Mouse (Mus musculus) brain, adult 2 months (tissue): ENCODE results near the gene Gpm6a.

ENCODE experiments used
- DNase-seq: peaks from one replicate; pipeline ENCODE4 v3.0.0; 2011; ENCODE audit warnings: low read depth, low spot score

Gene Gpm6a

GRCm38 (mm10) chr8:55002946-55003345, 48.3 kb downstream of the Gpm6a start:
- DNase-seq = peak; percentile 52

DNA sequence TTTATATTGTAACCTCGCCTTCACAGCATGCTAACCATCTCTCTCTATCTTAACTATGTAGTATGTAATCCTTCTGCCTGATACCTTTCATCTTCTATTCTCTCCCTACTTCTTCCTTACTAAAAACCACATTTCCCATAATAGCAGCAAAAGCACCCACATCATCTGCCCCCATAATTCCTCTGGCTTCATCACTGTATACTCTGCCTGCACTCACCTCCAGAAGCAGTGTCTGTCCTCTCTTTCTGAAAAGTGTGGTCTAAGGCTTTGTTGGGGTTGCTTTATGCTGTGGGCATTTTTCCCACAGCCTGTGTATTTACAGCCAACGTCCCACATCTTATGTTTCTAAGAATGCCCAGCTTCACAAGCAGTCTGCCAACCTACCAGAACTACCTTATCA, 57.6 kb downstream of the Gpm6a start:
- DNase-seq = peak; percentile 59

DNA sequence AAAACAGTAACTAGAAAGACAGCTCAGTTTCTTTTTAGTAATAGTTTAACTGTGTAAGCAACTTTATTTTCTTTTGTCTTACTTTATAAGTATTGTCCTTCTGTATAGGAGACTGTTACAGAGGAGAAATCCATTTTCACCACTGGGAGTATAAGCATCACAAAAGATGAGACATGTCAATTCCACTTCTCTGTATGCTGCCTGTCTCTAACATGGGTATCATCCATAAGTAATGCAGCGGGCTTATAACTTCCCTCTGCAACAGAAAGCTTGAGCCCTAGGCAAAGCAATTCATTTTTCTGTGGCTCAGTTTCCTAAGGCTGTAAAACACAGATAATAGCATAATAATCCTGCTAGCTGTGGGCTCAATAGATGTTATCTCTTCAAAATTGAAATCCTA, 62.4 kb downstream of the Gpm6a start:
- DNase-seq = no peak

DNA sequence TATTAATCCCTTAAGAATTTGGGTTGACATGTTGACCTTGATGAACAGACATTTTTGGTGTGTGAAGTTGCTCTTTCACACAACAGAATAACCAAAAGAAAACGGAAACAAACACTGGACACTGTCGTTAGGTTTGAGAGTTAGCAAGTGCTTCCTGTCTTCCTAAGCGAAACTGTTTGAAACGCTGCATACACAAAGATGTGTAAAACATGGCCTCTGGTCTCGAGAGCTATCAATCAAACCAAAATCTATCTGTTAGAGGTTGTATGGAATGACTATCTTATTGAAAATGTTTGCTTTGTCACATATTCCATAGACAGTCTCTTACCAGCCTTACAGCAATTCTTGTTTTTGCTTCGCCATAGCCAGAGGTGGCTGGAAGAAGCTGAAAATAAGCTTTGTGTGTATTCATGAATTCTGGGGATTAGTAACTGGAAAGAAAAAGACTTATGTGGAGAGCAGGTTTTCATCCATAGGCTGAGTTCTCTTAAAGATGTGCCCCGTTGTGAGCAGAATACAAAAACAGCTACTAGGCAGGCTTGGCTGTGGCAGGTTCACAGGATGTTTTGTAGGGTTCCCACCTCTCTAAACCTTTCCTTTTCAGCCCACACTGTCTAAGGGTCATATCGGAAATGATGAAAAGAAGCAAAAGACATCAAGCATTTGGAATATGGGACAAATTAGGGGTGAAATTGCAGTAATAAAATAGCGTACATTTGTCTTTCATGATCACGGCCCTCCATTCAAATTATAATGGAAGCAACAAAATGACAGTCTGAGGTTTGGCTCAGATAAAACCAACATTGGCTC, 71.4 kb downstream of the Gpm6a start:
- DNase-seq = peak; percentile 50

DNA sequence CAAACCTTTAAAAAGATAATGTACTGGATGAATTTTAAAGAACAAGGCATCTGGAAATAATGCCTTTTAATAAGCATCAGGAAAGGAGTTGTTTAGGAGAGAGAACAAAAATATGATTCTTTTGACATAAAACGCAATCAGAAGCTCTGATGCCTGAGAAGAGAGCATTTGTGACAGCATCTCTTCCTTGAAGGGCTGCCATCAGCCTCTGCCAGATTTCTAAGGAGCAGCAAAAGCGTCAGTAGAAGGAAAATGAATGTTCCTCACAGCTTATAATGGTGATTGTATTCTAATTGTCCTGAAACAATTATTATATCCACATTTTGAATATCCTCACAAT, 72.0 kb downstream of the Gpm6a start:
- peak; percentile 82 for DNase-seq

DNA sequence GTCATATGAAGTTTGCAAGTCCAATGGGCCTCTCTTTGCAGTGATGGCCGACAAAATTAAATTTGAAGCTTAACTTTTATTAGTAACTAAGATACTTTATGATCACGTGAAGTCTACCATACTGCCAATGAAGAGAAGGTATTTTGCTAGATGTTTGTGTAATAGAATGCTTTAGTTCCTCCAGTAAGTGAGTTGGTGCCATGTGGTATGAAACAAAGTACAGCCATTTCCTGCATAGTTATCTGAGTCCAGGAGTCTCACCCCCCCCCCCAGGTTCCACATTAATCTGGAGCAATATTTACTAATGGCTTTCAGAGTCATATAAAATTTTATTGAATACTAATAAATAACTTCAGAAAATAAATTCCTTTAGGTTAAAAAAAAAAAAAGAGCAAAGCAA, 73.7 kb downstream of the Gpm6a start:
- DNase-seq = no peak

DNA sequence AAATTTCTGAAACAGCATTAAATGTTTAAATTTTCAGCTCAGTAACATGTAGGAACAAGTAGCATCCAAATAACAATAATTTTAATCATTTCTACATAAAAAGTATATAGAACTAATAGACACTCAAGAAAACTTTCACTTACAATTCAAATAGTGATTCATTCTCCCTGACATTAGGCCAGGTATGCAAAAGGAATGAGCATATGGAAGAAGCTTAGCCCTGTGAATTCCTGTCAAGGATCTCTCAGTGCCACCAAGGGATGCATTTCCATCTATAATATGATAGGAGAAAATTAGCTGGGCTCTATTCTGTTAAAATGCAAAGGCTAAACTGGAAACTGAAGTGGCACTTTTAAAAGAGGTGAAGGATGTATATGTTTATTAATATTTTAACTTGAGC, 76.5 kb downstream of the Gpm6a start:
- peak; percentile 58 for DNase-seq

GRCm38 (mm10) chr8:55034309-55034708, 79.7 kb downstream of the Gpm6a start:
- DNase-seq = peak; percentile 99

GRCm38 (mm10) chr8:55035416-55035815, 80.8 kb downstream of the Gpm6a start:
- DNase-seq = peak; percentile 87

DNA sequence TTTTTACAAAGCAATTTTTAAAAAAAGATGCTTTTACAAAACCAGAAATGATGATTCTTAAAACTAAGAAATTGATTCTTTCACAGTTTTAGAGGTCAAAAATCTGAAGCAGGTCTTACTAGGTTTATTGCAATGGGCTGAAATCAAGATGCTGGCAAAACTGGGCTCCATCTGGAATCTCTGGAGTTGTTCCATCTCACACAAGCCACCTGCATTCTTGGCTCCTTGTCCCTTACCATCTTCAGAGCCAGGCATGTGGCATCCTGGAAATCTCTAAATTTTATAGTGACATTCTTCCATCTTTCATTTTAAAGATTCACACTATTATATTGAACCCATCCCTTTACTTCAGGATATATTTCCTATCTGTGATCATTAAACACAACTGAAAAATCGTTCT, 88.3 kb downstream of the Gpm6a start:
- peak; percentile 98 for DNase-seq

- DNase-seq = peak; percentile 83
These were observed 93.8 kb downstream of the Gpm6a start for GRCm38 (mm10) chr8:55048396-55048795.

GRCm38 (mm10) chr8:55049979-55050378, 95.3 kb downstream of the Gpm6a start:
- peak; percentile 61 for DNase-seq

- DNase-seq = peak; percentile 83
These were observed 114.2 kb downstream of the Gpm6a start for GRCm38 (mm10) chr8:55068811-55069210.

GRCm38 (mm10) chr8:55073481-55073880, 118.8 kb downstream of the Gpm6a start:
- DNase-seq = no peak

DNA sequence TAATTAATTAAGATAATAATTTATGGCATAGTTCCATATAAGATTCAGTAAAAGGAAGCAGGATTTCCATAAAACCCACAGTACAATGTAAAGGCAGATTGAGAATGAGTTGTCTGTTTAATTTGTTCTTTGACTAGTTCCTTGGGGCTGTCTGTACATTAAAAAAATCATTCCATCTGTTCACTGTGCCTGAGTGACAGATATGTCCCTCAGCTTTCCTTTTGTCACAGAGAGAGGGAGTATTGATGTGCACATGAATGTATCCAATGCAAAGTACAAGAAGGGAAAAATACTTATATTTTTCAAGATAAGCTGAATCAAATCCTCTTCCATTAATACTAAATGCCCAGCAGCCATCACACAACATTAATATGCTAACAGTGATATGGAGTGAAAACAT, 147.6 kb downstream of the Gpm6a start:
- DNase-seq = peak; percentile 39

DNA sequence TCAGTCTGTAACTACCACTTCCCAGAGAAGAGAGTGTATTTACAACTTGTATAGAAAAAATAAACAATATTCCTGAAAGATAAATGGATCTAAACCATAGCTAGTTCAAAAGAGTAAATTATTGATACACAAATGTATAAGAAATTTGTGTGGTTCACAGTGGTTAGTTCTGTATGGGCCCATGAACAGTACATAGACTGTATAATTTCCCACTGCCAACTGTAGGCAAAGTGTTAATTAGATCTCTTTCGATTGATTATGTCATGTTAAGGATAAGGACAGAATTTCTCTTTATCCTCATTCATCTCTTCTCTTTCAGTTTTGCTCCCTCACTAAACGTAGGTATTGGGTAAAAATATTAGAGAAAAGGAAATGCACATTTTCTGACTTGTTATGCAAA, 148.4 kb downstream of the Gpm6a start:
- no peak for DNase-seq

- DNase-seq = peak; percentile 77
These were observed 149.3 kb downstream of the Gpm6a start for GRCm38 (mm10) chr8:55103891-55104481.
